Mouse (Mus musculus) right cerebral cortex, postnatal 14 days (tissue): Measurements from ENCODE around the gene Pold1.

Experiments
- DNase-seq: peaks from one replicate; pipeline ENCODE4 v3.0.0; 2022

The Pold1 gene

DNA sequence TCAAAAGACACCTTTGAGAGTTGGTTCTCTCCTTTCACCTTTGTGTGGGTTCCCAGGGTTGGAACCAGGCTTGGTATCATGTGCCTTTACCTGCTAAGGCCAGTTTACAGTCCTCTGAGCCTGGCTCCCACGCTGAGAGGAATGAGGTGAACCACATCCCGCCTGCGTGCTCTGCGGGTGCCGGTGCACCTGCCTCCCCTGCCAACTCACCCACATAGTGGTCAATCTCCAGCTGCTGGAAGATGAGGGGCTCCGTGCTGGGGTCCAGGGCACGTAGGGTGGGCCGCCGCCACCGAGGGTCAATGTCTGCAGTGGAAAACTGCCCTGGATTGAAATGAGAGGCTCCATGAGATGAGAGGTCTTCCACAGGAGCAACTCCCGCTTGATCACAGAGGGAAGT is 6.1 kb downstream of the Pold1 start:
- no peak for DNase-seq

DNA sequence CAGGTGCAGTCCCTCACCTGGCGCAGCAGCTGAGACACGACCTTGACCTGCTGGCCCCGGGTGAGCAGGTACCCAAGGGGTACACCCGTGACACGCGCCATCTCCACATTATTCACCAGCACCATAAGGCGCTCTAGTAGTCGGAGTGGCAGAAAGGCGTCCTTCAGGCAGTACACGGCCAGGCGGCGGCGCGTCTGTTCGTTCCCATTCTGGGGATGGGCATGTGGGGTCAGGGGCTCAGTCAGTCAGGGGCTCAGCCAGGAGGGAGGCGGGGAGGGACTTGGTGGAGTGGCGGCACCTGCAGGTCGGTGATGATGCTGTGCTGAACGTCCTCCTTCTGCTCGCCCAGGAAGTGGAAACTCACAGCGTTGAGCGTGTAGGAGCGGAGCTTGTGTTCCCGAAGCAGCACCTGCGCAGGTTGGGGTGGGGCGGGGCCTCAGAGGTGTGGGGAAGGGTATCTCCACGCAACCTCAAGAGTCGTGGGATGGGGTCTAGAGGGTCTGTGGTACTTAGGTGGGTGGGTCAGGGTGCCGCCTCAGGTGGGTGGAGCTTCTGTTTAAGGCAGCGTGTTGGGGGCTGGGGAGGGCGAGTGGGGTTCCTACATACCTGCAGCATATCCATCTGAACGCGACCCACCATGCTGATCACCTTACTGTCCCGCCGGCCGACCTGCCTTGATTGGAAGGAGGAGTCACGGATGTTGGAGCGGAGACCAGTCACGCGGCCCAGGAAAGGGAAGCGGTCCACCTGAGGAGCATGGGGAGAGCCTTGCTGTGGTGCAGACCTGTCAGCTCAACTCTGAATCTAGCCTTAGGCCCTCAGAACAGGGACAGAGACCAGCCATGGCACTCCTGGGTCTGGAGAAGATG is 9.7 kb downstream of the Pold1 start:
- no peak for DNase-seq

DNA sequence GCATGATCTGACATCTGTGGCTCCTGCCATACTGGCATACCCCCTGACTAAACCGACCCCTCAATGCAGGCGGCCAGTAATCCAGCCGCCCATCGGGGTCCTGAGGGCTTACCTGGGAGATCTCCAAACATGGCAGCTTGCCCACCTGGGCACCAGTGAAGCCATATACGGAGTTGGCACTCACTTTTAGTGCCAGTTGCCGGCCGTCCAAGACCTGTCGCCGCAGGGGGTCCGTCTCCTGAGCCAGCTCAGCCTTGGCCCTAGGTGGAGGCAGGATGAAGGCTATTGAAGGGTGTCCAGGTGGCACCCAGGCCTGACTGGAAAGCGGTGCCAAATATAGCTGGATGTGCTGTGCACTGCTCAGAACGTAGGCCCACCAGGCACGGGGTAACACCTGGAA is 11.2 kb downstream of the Pold1 start:
- no peak for DNase-seq

DNA sequence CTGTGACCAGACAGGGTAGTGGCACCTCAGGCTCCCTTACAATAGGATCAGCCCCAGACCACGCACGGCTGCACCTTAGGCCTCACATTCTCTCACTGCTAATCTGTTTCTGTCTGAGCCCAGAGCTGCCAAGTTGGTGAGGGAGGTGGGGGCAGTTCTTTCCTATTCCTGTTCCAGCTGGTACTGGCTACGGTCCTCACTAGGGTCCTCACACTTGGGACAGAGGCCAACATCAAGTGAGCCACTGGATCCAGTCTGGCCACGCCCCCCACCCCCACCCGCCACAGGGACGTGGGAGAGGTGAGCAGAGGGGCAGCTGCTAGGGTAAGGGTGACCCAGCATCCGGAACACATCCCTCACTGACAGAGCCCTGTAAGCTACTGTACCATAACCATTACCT is 11.6 kb downstream of the Pold1 start:
- no peak for DNase-seq

DNA sequence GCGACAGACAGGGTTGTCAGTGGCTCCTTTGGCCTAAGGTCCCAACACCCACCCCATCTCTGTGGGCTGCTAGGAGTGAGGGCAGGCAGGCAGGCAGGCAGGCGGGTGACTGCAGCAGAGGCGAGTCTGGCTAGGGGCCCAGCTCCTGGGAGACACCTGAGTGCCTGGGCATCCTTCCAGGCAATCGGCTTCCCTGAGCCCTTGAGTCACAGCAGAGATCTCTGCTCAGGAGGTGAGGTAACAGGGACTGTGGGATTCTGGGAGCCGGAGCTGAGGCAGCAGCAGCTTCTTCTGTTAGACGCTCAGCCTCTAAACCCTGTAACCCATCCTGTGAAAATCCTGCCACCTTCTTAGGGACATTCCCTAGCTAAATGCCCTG is 12.1 kb downstream of the Pold1 start:
- DNase-seq = peak; percentile 52

DNA sequence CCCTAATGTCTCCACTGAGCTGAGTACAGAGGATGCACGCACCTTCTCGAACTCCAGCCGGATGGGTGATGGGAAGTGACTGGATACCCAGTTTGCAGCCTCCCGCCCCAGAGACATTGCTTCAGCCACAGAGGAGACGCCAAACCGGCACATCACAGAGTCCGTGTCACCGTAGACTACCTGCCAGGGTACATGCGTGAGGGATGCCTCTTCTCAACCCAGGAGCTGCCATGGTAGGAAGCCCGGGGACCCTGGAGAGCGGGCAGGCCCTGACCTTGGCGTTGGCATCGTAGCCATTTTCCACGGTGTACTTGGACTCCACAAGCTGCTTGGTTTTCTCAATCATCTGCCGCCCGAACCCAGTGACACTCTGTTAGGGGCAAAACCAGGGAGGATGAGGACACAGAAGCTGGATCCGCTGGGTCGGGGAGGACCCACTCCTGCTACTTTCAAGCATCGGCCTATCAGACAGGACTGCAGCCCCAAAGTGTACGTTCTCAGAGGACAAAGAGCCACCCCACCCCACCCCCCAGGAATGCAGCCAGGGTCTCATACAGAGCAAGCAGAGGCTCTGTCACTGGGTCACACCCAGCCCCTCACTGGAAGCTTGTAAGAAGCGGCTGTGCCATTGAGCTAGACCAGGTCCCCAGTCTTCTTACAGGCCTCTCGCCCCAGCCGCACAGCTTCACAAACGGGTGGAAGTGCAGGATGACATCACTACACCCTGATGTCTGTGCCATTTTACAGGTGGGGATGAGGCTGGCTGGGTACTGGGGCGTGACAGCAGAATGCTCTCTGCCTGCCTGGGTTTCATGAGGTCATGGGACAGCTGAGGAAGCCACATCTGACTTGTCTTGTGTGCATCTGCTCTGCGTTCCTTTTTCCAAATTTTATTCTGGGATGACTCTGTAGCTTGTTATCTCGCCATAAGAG is 12.7 kb downstream of the Pold1 start:
- DNase-seq = no peak

DNA sequence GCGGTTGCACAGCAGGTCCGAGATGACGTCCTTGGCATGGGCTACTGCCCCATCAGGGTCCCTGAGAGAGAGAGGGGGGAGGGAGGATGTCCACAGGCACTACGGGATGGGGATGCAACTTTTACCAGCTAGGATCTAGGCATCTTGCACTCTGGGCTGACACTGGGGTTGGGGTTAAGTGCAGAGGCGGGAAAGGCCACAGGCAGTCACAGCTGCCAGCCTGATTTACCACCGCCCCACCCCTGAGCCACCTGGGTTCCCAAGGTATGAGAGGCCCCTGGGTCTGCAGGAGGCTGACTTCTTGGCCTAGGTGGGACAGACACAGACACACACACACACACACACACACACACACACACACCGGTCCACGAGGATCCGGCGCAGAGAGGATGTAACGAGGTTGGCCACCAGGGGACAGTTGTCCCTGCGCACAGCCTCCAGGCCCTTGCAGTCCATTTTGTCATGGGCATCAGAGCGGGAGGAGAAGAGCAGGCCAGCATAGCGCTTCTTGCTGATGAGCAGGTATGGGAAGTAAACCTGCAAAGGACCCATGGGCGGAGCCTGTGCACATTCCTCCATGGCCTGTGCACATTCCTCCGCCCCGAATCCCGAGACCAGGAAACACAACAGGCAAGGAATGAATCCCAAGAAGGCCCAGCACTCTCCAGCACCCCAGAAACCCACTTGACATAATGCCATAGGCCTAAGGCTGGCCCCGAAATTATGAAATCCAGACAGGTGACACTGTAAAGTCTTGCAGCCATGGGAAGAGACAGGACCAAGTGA is 13.8 kb downstream of the Pold1 start:
- no peak for DNase-seq

DNA sequence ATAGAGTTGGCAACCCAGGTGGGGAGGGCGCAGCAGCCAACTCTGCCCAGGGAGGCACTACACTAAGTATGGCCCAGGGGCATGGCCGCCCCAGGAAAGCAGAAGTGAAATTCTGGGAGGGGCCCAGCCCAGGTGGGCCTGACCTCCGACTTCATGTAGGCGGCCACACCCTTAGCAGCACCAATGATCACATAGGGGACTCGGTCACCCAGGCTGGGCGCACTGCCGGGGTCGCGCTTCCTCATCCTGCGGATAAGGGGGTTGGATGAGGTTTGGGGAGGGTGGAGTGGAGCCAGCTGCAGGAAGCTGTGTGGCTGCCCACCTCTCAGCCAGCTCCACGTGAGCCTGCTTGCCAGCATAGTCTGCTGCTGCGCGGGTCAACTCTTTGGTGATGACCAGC is 14.4 kb downstream of the Pold1 start:
- no peak for DNase-seq

DNA sequence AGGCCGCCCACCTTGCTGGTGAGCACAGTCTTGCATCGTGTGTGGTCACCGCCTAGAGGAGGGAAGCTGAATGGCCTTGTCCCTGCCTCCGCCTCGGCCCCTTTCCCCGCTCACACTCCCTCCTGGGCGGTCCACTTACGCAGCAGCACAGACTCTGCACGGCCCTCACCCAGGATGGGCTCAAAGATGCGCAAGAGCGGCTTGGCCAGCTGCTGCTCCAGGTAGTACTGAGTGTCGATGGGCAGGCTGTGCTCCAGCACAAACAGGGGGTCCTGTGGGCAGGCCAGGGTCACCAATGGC is 15.0 kb downstream of the Pold1 start:
- no peak for DNase-seq

DNA sequence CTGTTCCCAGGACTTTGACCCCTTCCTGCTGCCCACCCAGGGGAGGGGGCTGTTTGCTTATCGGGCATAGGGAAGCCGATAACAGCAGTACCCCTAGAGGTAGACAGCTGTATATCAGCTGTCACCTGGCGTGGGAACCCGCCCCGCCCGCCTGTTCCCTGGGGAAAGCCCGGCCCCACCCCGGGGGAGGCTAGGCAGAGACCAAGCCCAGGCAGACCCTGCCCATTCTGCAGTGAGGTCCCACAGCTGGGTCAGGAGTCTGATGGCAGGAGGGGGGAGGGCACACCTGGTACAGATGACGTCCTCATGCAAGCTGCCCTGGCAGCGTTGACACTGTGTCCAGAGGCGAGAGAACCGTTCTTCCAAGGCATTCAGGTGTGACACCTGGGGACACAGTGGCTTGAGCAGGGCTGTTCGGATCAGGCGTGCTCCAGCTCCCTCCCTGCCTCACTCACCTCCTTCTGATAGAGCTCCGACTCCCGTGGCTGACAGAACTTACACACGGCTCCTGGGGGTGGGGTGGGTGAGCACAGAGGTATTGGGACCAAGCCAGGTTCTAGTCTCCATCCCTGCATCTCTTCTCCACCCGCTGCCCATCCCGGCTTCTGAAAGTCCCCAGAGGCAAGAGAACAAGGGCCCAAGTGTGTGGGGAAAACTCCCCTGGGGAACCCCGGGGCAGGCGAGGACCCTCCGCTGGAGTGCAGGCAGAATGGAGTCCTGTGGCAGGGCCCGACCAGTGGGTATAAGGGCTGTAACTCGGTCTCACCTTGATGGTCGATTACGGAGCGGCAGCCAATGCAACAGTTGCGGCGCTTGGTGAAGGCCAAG is 15.5 kb downstream of the Pold1 start:
- DNase-seq = no peak

DNA sequence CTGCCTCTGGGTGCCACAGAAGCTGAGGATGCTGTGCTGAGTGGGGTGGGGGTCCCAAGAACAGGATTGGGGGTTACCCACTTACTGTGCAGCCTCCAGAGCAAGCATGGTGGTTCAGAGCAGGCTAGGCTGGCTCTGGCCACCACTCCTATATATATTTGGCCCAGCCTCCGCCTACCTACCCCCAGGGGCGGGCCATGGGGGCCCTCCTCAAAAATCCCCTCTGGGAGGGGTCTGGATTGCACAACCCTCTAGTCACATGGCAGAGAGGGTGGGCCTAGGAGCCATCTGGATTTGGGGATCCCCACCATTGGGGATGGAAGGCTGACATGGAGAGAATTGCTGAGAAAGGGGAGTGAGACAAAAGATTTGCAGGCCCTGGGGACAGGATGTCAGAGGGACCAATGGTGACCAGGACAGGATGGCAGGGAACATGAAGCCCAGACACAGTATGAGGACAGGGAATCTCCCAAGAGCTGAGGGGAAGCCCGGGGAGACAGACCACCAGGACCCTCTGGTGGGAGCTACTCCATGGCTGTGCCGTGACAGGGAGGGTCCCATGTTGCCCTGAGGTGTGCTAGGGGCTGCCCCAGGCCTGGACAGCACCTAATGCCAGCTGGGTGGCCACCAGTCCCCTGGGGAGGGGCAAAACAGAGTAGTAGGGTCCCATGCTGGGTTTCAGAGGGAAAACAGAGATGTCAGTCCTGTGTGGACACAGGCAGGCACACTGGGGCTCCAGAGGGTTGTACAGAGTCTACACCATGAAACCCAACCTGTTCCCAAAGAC is 16.5 kb downstream of the Pold1 start, which contains the start of gene Spib:
Gene Spib (minus strand): TSS at position 126 of the 787 bp plus-strand sequence.
- DNase-seq = no peak

DNA sequence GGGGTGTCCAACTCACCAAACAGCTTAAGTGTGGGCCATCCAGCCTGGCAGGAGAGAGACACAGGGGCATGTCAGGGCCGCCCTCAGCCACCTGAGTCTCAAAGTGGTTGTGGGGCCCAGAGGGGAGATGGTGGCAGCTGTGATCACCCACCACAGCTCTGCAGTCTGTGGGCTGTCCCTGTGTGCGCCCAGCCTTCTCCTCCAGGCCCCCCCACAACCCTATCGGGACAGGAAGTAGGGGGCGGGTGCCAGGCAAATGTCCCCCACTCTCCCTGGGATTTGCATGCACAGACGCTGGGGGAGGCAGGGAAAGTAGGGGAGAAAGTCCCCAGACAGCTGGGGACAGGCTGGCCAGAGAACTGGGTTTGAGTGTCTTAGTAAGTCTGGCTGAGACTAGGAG is 17.4 kb downstream of the Pold1 start:
- no peak for DNase-seq

DNA sequence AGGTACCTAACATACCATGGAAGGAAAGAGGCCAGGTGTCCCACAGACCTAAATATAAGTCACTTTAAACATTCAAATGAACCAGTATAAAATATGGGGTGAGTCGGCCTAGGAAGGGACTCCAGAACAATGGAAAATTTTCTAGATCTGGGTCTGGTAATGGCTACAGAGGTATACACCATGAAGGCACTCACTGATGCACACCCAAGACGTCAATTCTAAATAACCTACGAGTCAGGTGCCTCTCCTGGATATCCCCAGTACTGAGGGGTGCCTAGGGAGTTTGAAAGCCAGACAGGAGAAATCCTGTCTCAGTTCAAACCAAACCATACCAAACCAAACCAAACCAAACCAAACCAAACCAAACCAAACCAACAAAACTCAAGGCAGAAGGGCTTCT is 18.1 kb downstream of the Pold1 start:
- no peak for DNase-seq

DNA sequence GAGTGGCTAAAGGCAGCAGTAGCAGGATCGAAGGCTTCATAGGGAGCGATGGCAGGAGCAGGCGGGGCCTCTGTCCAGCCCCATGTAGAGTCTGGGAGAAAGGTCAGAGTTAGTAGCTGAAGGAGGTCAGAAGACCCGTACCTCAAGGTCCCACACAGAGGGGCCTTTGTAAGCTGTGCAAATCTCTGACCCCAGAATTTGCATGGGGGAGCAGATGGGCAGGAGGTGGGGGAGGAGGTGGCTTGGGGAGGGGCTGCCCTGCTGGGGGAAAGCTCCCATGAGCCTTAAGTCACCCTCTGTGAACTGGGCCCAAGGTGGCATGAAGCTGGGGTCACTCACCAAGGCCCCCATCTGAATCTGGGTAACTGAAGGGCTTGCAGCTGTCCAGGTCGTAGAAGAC is 19.1 kb downstream of the Pold1 start:
- DNase-seq = no peak

DNA sequence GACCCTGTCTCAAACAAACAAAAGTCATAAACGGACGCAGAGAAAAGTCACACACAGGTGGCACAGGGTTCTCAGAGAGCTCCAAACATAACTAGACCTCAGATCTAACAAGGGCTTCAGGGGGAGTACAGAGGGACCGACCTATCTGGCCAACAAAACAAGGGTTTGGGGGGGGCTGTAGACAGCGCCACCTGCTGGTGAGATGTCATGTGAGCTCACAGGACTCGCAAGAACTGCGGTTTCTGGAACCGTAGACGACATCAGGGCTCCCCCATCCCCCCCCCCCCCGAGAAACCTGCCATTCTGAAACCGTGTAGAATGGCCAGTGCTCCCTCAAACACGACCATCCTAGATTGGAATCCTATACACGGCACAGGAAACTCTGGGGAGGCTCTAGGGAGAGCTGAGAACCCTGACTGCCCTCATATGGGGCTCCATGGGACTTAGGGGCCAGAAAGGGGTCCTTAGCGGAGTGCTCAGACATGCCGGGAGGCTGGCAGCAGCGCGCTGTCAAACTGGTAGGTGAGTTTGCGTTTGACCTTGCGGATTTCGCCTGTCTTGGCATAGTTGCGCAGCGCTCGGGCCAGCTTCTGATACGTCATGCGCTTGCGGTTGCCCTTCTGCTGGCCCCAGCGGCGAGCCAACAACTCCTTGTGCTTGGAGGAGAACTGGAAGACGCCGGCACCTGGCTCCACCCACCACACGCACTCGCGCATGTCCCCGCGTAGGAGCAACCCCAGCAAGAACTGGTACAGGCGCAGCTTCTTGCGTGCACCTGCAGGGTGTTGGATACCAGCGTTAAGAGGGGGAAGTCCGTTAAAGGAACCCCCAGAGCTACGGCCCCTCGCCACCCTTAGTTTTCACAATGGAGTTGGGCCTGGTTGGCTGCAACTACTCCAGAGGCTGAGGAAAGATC is 20.9 kb downstream of the Pold1 start:
- peak; percentile 86 for DNase-seq

DNA sequence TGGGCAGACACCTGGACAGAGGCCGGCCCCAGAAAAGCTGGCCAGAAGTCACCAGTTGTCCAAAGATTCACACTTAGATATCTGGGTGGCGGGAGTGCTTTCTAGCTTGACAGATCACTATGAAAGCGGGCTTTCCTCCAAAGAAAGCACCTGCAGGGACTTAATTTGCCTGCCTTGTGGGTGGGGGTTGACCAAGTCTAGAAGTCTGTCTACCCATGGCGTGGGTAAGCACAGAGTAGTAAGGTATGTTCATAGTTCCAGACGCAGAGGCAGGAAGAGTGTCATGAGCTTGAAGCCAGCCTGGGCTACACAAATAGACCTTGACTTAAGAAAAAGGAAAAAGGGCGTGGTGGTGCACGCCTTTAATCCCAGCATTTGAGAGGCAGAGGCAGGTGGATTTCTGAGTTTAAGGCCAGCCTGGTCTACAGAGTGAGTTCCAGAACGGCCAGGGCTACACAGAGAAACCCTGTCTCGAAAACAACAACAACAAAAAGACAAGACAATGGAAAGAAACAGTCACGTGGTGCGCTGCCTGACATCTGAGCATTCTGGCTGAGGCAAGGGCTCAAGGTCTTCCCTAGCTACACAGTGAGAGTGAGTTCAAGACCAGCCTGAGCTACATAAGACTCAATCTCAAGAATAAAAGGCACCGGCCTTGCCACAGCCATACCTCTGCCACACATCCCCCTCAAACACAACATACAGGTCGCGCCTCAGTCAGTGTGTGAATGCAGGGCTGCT is 22.1 kb downstream of the Pold1 start:
- no peak for DNase-seq

DNA sequence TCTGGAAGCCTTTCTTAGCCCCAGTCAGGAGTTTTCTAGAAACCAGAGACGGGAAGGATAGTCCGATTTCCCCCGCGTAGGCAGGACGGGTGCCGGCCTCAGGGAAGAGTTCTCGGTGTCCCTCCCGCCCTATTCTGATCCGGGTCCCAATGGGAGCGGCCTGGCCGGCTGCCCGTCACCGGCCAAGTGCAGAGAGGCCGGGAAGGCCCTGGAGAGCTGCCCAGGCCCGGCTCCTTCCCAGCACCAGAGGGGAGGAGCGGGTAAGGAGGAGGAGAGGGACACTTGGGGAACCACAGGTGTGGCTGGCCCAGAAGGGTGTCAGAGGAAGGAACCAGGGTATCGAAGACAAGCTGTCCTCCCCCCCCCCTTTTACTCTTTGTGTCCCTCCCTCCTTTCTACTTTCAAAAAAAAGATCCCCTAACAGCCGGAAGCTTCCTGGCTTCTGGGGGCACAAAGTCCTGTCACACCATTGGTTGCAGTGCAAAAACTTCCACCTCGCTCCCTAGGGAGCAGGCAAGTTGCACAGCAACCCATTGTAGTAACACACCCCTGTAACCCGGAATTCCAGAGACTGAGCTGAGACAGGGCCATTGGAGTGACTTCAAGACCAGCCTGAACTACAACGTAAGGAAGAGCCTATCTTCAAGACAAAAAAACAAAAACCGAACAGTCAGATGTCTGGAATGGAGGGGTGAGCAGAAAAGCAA is 23.4 kb downstream of the Pold1 start:
- DNase-seq = peak; percentile 54

DNA sequence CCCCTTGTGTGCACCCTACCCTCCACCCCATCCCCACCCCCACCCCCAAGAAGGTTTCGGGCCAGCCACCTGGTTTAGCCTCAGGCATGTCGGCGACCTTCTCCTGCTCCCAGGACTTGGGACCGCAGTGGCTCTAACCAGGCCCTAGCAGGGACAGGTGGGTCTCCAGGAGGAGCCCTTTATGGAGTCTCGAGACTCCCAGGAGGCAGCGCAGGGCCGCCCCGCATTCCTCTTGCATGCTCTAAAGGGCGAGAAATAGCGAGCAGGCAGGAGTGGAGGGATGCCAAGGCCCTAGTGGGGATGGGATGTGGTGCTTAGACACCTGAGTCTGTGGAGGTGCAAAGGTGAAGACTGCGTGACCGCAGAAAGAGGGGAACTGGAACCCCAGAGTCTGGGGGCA is 24.1 kb downstream of the Pold1 start, which contains the start of gene Mybpc2:
Gene Mybpc2 (minus strand): TSS at position 155 of the 400 bp plus-strand sequence.
- DNase-seq = no peak

DNA sequence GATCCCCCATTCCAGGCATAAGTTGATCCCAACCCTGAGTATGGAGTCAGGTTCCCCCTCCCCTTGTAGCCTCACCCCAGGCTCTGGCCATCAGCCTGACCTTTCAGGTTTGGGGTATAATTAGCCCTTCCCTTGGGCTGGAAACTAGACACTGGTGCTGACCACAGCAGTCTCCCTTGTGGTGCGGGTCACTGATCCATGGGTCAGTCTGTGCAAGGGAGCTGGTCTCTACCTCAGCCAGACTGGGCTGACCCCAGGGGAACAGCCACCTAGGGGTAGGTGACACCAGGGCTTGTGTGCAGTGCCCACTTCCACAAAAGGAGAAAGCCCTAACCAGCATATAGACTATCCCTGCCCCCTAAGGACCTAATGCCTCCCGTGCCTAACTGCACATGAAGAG is 25.6 kb downstream of the Pold1 start:
- no peak for DNase-seq
